Mouse (Mus musculus) midbrain, embryonic 15.5 days (tissue): Measurements from ENCODE around the gene Clstn2. TPM values are rescaled to one million over a fixed set of nuclear protein-coding genes. Genes with fewer than 3 reads are reported as not detected.

Experiments used
- ATAC-seq: fragments of 200-750 bp; cut with Nextera tagmentation; replicated peaks from 2 replicates; pipeline ENCODE4 v1.8.0; 2017; ENCODE audit warnings: moderate TSS enrichment
- H3K27ac ChIP-seq: fragments of 300-500 bp; sonication (generic); 2 replicates; pipeline ENCODE4 v1.5.1; 2015; ENCODE audit warnings: mild to moderate bottlenecking, inconsistent platforms
- H3K27me3 ChIP-seq: fragments of 300-500 bp; sonication (generic); replicated peaks from 2 replicates; pipeline ENCODE4 v1.6.1; 2015; ENCODE audit warnings: inconsistent platforms
- H3K36me3 ChIP-seq: fragments of 300-500 bp; sonication (generic); replicated peaks from 2 replicates; pipeline ENCODE4 v1.6.1; 2015; ENCODE audit warnings: inconsistent platforms
- H3K4me1 ChIP-seq: fragments of 300-500 bp; sonication (generic); 2 replicates; pipeline ENCODE4 v1.6.1; 2015; ENCODE audit warnings: inconsistent platforms
- H3K4me2 ChIP-seq: fragments of 300-500 bp; sonication (generic); 2 replicates; pipeline ENCODE4 v1.6.1; 2015; ENCODE audit warnings: inconsistent platforms, mild to moderate bottlenecking, moderate library complexity
- H3K4me3 ChIP-seq: fragments of 300-500 bp; sonication (generic); 2 replicates; pipeline ENCODE4 v1.5.1; 2015; ENCODE audit warnings: mild to moderate bottlenecking, inconsistent platforms
- H3K9ac ChIP-seq: fragments of 300-500 bp; sonication (generic); 2 replicates; pipeline ENCODE4 v1.6.1; 2015; ENCODE audit warnings: mild to moderate bottlenecking, inconsistent platforms
- H3K9me3 ChIP-seq: fragments of 300-500 bp; sonication (generic); 2 replicates; pipeline ENCODE4 v1.6.1; 2016; ENCODE audit warnings: inconsistent platforms
- WGBS: fragments of 180-500 bp; shearing (Covaris S2); methylation state at CpG from one replicate; pipeline ENCODE4 v1.1.7; 2015; ENCODE audit warnings: mixed read lengths; 5-methylcytosine and 5-hydroxymethylcytosine counted together
- polyA plus RNA-seq: library from polyadenylated mRNA; unstranded; fragments of >200 nt; fragmentation: Nextera tagmentation; extraction: Ambion mirVana; gene quantifications from 2 replicates; pipeline ENCODE4 v1.2.1, GENCODE M21; 2015

Clstn2 gene
- polyA plus RNA-seq, 1 experiment from 2014 or later: 10.9 TPM

GRCm38 (mm10) chr9:97524861-97525260, 508.1 kb downstream of the Clstn2 start:
- WGBS: 84% methylated on average over 3 of the region's 3 CpGs
- no peak overlapping the region for H3K27ac ChIP-seq

GRCm38 (mm10) chr9:97520771-97521170, 512.2 kb downstream of the Clstn2 start:
- Histone ChIP-seq H3K4me2 (no peak overlapping the region), H3K27ac (no peak overlapping the region), H3K9ac (no peak overlapping the region), H3K4me1 (no peaks in the 10 kb centered on the region), H3K27me3 (no peaks in the 10 kb centered on the region), H3K36me3 (no peaks in the 10 kb centered on the region), H3K4me3 (no peak overlapping the region), H3K9me3 (no peaks in the 10 kb centered on the region)
- ATAC-seq: no peak
- 94% methylated on average over 3 of the region's 3 CpGs for WGBS

More at GRCm38 (mm10) chr9:97524861-97525260, 508.1 kb downstream of the Clstn2 start:
- Histone ChIP-seq H3K4me3 (no peak overlapping the region), H3K9me3 (no peaks in the 10 kb centered on the region), H3K4me1 (no peaks in the 10 kb centered on the region), H3K27me3 (no peaks in the 10 kb centered on the region), H3K36me3 (no peaks in the 10 kb centered on the region), H3K9ac (no peak overlapping the region), H3K4me2 (no peak overlapping the region)
- ATAC-seq: no peak

- no peaks in the 10 kb centered on the region for H3K9me3 ChIP-seq
- no peak overlapping the region for H3K9ac ChIP-seq
- ATAC-seq: no peak
- no peak overlapping the region for H3K4me3 ChIP-seq
- H3K36me3 ChIP-seq: no peaks in the 10 kb centered on the region
- H3K4me2 ChIP-seq: no peak overlapping the region
- no peaks in the 10 kb centered on the region for H3K27me3 ChIP-seq
- H3K27ac ChIP-seq: no peak overlapping the region
- whole genome bisulfite sequencing: 63% methylated on average over 3 of the region's 3 CpGs
- H3K4me1 ChIP-seq: no peaks in the 10 kb centered on the region
These were observed 516.0 kb downstream of the Clstn2 start for GRCm38 (mm10) chr9:97517006-97517405.

GRCm38 (mm10) chr9:97514639-97515038, 518.3 kb downstream of the Clstn2 start:
- no peak overlapping the region for H3K9ac ChIP-seq
- no peaks in the 10 kb centered on the region for H3K36me3 ChIP-seq
- H3K4me1 ChIP-seq: no peaks in the 10 kb centered on the region
- H3K4me3 ChIP-seq: no peak overlapping the region
- H3K27me3 ChIP-seq: no peaks in the 10 kb centered on the region
- ATAC-seq: no peak
- H3K27ac ChIP-seq: no peak overlapping the region
- no peaks in the 10 kb centered on the region for H3K9me3 ChIP-seq
- no peak overlapping the region for H3K4me2 ChIP-seq
- WGBS: 96% methylated on average over 2 of the region's 2 CpGs

GRCm38 (mm10) chr9:97512282-97512850, 520.6 kb downstream of the Clstn2 start:
- ATAC-seq: no peak

GRCm38 (mm10) chr9:97501416-97501815, 531.6 kb downstream of the Clstn2 start:
- Histone ChIP-seq H3K4me2 (no peak overlapping the region), H3K27me3 (no peaks in the 10 kb centered on the region), H3K9ac (no peak overlapping the region), H3K9me3 (no peaks in the 10 kb centered on the region), H3K36me3 (no peaks in the 10 kb centered on the region), H3K4me3 (no peak overlapping the region), H3K27ac (no peak overlapping the region), H3K4me1 (no peaks in the 10 kb centered on the region)
- WGBS: 56% methylated on average over 4 of the region's 4 CpGs
- ATAC-seq: no peak

More at GRCm38 (mm10) chr9:97512282-97512850, 520.6 kb downstream of the Clstn2 start:
- no peaks in the 10 kb centered on the region for H3K27me3 ChIP-seq
- H3K36me3 ChIP-seq: no peaks in the 10 kb centered on the region
- no peak overlapping the region for H3K4me3 ChIP-seq
- H3K9ac ChIP-seq: no peak overlapping the region
- no peaks in the 10 kb centered on the region for H3K4me1 ChIP-seq
- no peak overlapping the region for H3K27ac ChIP-seq
- no peaks in the 10 kb centered on the region for H3K9me3 ChIP-seq
- no peak overlapping the region for H3K4me2 ChIP-seq
- 74% methylated on average over 3 of the region's 3 CpGs for WGBS

- Histone ChIP-seq H3K27ac (no peak overlapping the region), H3K9ac (no peak overlapping the region), H3K4me2 (no peak overlapping the region), H3K36me3 (no peaks in the 10 kb centered on the region), H3K4me1 (no peaks in the 10 kb centered on the region), H3K9me3 (no peaks in the 10 kb centered on the region), H3K27me3 (no peaks in the 10 kb centered on the region), H3K4me3 (no peak overlapping the region)
- 93% methylated on average over 6 of the region's 6 CpGs for WGBS
- ATAC-seq: no peak
These were observed 537.9 kb downstream of the Clstn2 start for GRCm38 (mm10) chr9:97495056-97495455.

GRCm38 (mm10) chr9:97491626-97492025, 541.4 kb downstream of the Clstn2 start:
- 79% methylated on average over 2 of the region's 2 CpGs for WGBS
- H3K27ac ChIP-seq: no peak overlapping the region
- no peak for ATAC-seq

GRCm38 (mm10) chr9:97490591-97491176, 542.3 kb downstream of the Clstn2 start:
- Histone ChIP-seq H3K36me3 (no peaks in the 10 kb centered on the region), H3K9ac (no peak overlapping the region), H3K27me3 (no peaks in the 10 kb centered on the region), H3K4me2 (no peak overlapping the region), H3K4me1 (no peaks in the 10 kb centered on the region), H3K9me3 (no peaks in the 10 kb centered on the region), H3K27ac (no peak overlapping the region), H3K4me3 (no peak overlapping the region)
- ATAC-seq: no peak
- 67% methylated on average over 2 of the region's 2 CpGs for WGBS

More at GRCm38 (mm10) chr9:97491626-97492025, 541.4 kb downstream of the Clstn2 start:
- no peak overlapping the region for H3K4me2 ChIP-seq
- no peaks in the 10 kb centered on the region for H3K27me3 ChIP-seq
- H3K4me1 ChIP-seq: no peaks in the 10 kb centered on the region
- H3K36me3 ChIP-seq: no peaks in the 10 kb centered on the region
- no peaks in the 10 kb centered on the region for H3K9me3 ChIP-seq
- H3K9ac ChIP-seq: no peak overlapping the region
- H3K4me3 ChIP-seq: no peak overlapping the region

GRCm38 (mm10) chr9:97486826-97487225, 546.2 kb downstream of the Clstn2 start:
- Histone ChIP-seq H3K4me3 (no peak overlapping the region), H3K27ac (no peak overlapping the region), H3K9me3 (no peaks in the 10 kb centered on the region), H3K4me2 (no peak overlapping the region), H3K36me3 (no peaks in the 10 kb centered on the region), H3K9ac (no peak overlapping the region), H3K4me1 (no peaks in the 10 kb centered on the region), H3K27me3 (no peaks in the 10 kb centered on the region)
- 86% methylated on average over 7 of the region's 7 CpGs for WGBS
- no peak for ATAC-seq

GRCm38 (mm10) chr9:97481187-97481586, 551.8 kb downstream of the Clstn2 start:
- H3K4me2 ChIP-seq: no peak overlapping the region
- no peak for ATAC-seq
- no peaks in the 10 kb centered on the region for H3K36me3 ChIP-seq
- 76% methylated on average over 1 of the region's 1 CpGs for WGBS
- no peak overlapping the region for H3K4me3 ChIP-seq
- H3K27ac ChIP-seq: no peak overlapping the region
- H3K9ac ChIP-seq: no peak overlapping the region
- H3K4me1 ChIP-seq: no peaks in the 10 kb centered on the region
- no peaks in the 10 kb centered on the region for H3K27me3 ChIP-seq
- H3K9me3 ChIP-seq: no peaks in the 10 kb centered on the region

GRCm38 (mm10) chr9:97476961-97477360, 556.0 kb downstream of the Clstn2 start:
- Histone ChIP-seq H3K27ac (no peak overlapping the region), H3K9ac (no peak overlapping the region), H3K4me1 (no peaks in the 10 kb centered on the region), H3K36me3 (no peaks in the 10 kb centered on the region), H3K27me3 (no peaks in the 10 kb centered on the region), H3K4me3 (no peak overlapping the region), H3K4me2 (no peak overlapping the region), H3K9me3 (no peaks in the 10 kb centered on the region)
- WGBS: 20% methylated on average over 2 of the region's 2 CpGs
- ATAC-seq: no peak

- Histone ChIP-seq H3K4me2 (no peak overlapping the region), H3K4me3 (no peak overlapping the region), H3K36me3 (no peaks in the 10 kb centered on the region), H3K4me1 (no peaks in the 10 kb centered on the region), H3K27ac (no peak overlapping the region), H3K9ac (no peak overlapping the region), H3K9me3 (no peaks in the 10 kb centered on the region), H3K27me3 (no peaks in the 10 kb centered on the region)
- ATAC-seq: no peak
- WGBS: 81% methylated on average over 3 of the region's 3 CpGs
These were observed 556.5 kb downstream of the Clstn2 start for GRCm38 (mm10) chr9:97476456-97476855.
